Mouse (Mus musculus) liver, postnatal 0 days (tissue): ENCODE results near the gene Anp32a. TPM values are rescaled to one million over a fixed set of nuclear protein-coding genes. Genes with fewer than 3 reads are reported as not detected.

Experiments
- ATAC-seq: fragments of 200-750 bp; cut with Nextera tagmentation; 2 replicates; pipeline ENCODE4 v1.8.0; 2017; ENCODE audit warnings: mild to moderate bottlenecking, moderate library complexity
- DNase-seq: peaks from one replicate; pipeline ENCODE4 v3.0.0-alpha.2; 2016
- H3K27ac ChIP-seq: fragments of 300-500 bp; sonication (generic); 2 replicates; pipeline ENCODE4 v1.5.1; 2014; ENCODE audit warnings: antibody characterized with exemption, moderate library complexity, mild to moderate bottlenecking, low read depth
- H3K27me3 ChIP-seq: fragments of 300-500 bp; sonication (generic); 2 replicates; pipeline ENCODE4 v1.6.1; 2014; ENCODE audit warnings: low read length, control low read depth, mixed read lengths; ENCODE audit not compliant: insufficient read depth
- H3K36me3 ChIP-seq: fragments of 300-500 bp; sonication (generic); replicated peaks from 2 replicates; pipeline ENCODE4 v1.6.1; 2014; ENCODE audit warnings: mild to moderate bottlenecking, control low read depth, low read length, moderate library complexity, mixed read lengths; ENCODE audit not compliant: insufficient read depth
- H3K4me1 ChIP-seq: fragments of 300-500 bp; sonication (generic); 2 replicates; pipeline ENCODE4 v1.6.1; 2014; ENCODE audit warnings: antibody characterized with exemption, mild to moderate bottlenecking, control low read depth; ENCODE audit not compliant: insufficient read depth
- H3K4me2 ChIP-seq: fragments of 300-500 bp; sonication (generic); 2 replicates; pipeline ENCODE4 v1.6.1; 2014; ENCODE audit warnings: low read depth, mild to moderate bottlenecking, low read length, moderate library complexity, mixed read lengths
- H3K4me3 ChIP-seq: fragments of 300-500 bp; sonication (generic); 2 replicates; pipeline ENCODE4 v1.5.1; 2014; ENCODE audit warnings: low read depth, low read length
- H3K9ac ChIP-seq: fragments of 300-500 bp; sonication (generic); replicated peaks from 2 replicates; pipeline ENCODE4 v1.6.1; 2014; ENCODE audit warnings: mild to moderate bottlenecking, moderate library complexity
- H3K9me3 ChIP-seq: fragments of 300-500 bp; sonication (generic); 2 replicates; pipeline ENCODE4 v1.6.1; 2016; ENCODE audit warnings: mild to moderate bottlenecking, control low read depth, low read length, mixed read lengths
- CTCF ChIP-seq: sonication (generic); IDR thresholded peaks from 2 replicates; pipeline ENCODE4 v1.5.1; 2016; ENCODE audit warnings: antibody characterized with exemption, low read depth
- EP300 ChIP-seq: IDR thresholded peaks from 2 replicates; pipeline ENCODE4 v1.6.1; 2016; ENCODE audit warnings: antibody characterized with exemption, low read depth, mild to moderate bottlenecking
- WGBS: fragments of 180-500 bp; shearing (Covaris S2); extraction: QIAGEN DNeasy Blood & Tissue Kit; methylation state at CpG from one replicate; pipeline ENCODE4 v1.1.7; 2014; ENCODE audit not compliant: insufficient replicate concordance; 5-methylcytosine and 5-hydroxymethylcytosine counted together
- polyA plus RNA-seq: library from polyadenylated mRNA; unstranded; fragments of >200 nt; fragmentation: Nextera tagmentation; extraction: Ambion mirVana; gene quantifications from 2 replicates; pipeline ENCODE4 v1.2.1, GENCODE M21; 2015

Gene Anp32a
- polyA plus RNA-seq, 1 experiment from 2014 or later, result 60.4 TPM

GRCm38 (mm10) chr9:62401589-62401988, 60.5 kb downstream of the Anp32a start:
- Histone ChIP-seq H3K9me3 (no peaks in the 10 kb centered on the region), H3K4me2 (no peak overlapping the region), H3K36me3 (no peaks in the 10 kb centered on the region), H3K27ac (no peak overlapping the region), H3K27me3 (no peaks in the 10 kb centered on the region), H3K4me3 (no peak overlapping the region), H3K4me1 (peaks cover 2% of the 10 kb centered on the region; the same call in 1 of the 2 replicates), H3K9ac (no peak overlapping the region)
- DNase-seq (no peak), ATAC-seq (no peak)
- WGBS, result 87% methylated on average over 1 of the region's 1 CpGs
- TF ChIP-seq EP300, result no peak
- no peak for TF ChIP-seq CTCF

GRCm38 (mm10) chr9:62406423-62407013, 65.4 kb downstream of the Anp32a start:
- no peaks in the 10 kb centered on the region for H3K36me3 ChIP-seq
- peaks cover 2% of the 10 kb centered on the region; the same call in 1 of the 2 replicates for H3K4me1 ChIP-seq
- DNase-seq (no peak), ATAC-seq (peak; percentile 94)
- 46% methylated on average over 7 of the region's 7 CpGs for WGBS
- TF ChIP-seq EP300 (no peak), CTCF (no peak)
- H3K9me3 ChIP-seq, result no peaks in the 10 kb centered on the region
- no peak overlapping the region for H3K4me3 ChIP-seq
- no peak overlapping the region for H3K9ac ChIP-seq
- H3K4me2 ChIP-seq, result no peak overlapping the region
- H3K27ac ChIP-seq, result peak overlapping the region; percentile 86
- no peaks in the 10 kb centered on the region for H3K27me3 ChIP-seq

- WGBS, result 50% methylated on average over 5 of the region's 5 CpGs
- H3K4me3 ChIP-seq, result no peak overlapping the region
- H3K27me3 ChIP-seq, result no peaks in the 10 kb centered on the region
- DNase-seq (no peak), ATAC-seq (no peak)
- no peaks in the 10 kb centered on the region for H3K9me3 ChIP-seq
- no peaks in the 10 kb centered on the region for H3K36me3 ChIP-seq
- H3K4me1 ChIP-seq, result peaks cover 2% of the 10 kb centered on the region; the same call in 1 of the 2 replicates
- no peak overlapping the region for H3K9ac ChIP-seq
- TF ChIP-seq EP300 (no peak), CTCF (peak; percentile 16; the same call in 1 of the 2 replicates)
- H3K4me2 ChIP-seq, result no peak overlapping the region
- H3K27ac ChIP-seq, result peak overlapping the region; percentile 86; the same call in 1 of the 2 replicates
These were observed 66.5 kb downstream of the Anp32a start for GRCm38 (mm10) chr9:62407357-62408146.

GRCm38 (mm10) chr9:62418742-62419141, 77.6 kb downstream of the Anp32a start:
- Histone ChIP-seq H3K9ac (no peak overlapping the region), H3K36me3 (no peaks in the 10 kb centered on the region), H3K4me1 (peaks cover 13% of the 10 kb centered on the region), H3K4me2 (no peak overlapping the region), H3K27me3 (no peaks in the 10 kb centered on the region), H3K4me3 (no peak overlapping the region), H3K27ac (no peak overlapping the region), H3K9me3 (peaks cover 5% of the 10 kb centered on the region; the same call in 1 of the 2 replicates)
- DNase-seq (no peak), ATAC-seq (no peak)
- TF ChIP-seq CTCF, result peak; percentile 59
- no peak for TF ChIP-seq EP300
- 54% methylated on average over 5 of the region's 5 CpGs for WGBS

- no peak for DNase-seq
- Histone ChIP-seq H3K4me3 (peak overlapping the region; percentile 26; the same call in 1 of the 2 replicates), H3K4me2 (peak overlapping the region; percentile 65), H3K9ac (no peak overlapping the region), H3K4me1 (peaks cover 12% of the 10 kb centered on the region), H3K27me3 (no peaks in the 10 kb centered on the region), H3K9me3 (peaks cover 5% of the 10 kb centered on the region; the same call in 1 of the 2 replicates), H3K36me3 (no peaks in the 10 kb centered on the region), H3K27ac (no peak overlapping the region)
- no peak for ATAC-seq
- whole genome bisulfite sequencing, result 70% methylated on average over 10 of the region's 10 CpGs
- no peak for TF ChIP-seq CTCF
- TF ChIP-seq EP300, result no peak
These were observed 79.3 kb downstream of the Anp32a start for GRCm38 (mm10) chr9:62420261-62420917.

- Histone ChIP-seq H3K36me3 (no peaks in the 10 kb centered on the region), H3K4me3 (peak overlapping the region; percentile 26), H3K27ac (0 out of 2 replicates have a peak overlapping the region, but pooled peaks have one; percentile 39), H3K9ac (peak overlapping the region; percentile 34; the same call in 1 of the 2 replicates), H3K27me3 (no peaks in the 10 kb centered on the region), H3K4me1 (peaks cover 12% of the 10 kb centered on the region), H3K9me3 (peaks cover 5% of the 10 kb centered on the region; the same call in 1 of the 2 replicates), H3K4me2 (peak overlapping the region; percentile 65)
- ATAC-seq, result peak; percentile 90
- peak; percentile 82 for DNase-seq
- TF ChIP-seq EP300 (peak; percentile 69), CTCF (no peak)
- under 1% methylated on average over 13 of the region's 13 CpGs for WGBS
These were observed 79.9 kb downstream of the Anp32a start for GRCm38 (mm10) chr9:62421027-62421426.
